Mouse (Mus musculus): Measurements from ENCODE around the gene Asic2. TPM values are rescaled to one million over a fixed set of nuclear protein-coding genes. Genes with fewer than 3 reads are reported as not detected.

The Asic2 gene
- total RNA-seq, 2 experiments from 2014 or later, result not detected

DNA sequence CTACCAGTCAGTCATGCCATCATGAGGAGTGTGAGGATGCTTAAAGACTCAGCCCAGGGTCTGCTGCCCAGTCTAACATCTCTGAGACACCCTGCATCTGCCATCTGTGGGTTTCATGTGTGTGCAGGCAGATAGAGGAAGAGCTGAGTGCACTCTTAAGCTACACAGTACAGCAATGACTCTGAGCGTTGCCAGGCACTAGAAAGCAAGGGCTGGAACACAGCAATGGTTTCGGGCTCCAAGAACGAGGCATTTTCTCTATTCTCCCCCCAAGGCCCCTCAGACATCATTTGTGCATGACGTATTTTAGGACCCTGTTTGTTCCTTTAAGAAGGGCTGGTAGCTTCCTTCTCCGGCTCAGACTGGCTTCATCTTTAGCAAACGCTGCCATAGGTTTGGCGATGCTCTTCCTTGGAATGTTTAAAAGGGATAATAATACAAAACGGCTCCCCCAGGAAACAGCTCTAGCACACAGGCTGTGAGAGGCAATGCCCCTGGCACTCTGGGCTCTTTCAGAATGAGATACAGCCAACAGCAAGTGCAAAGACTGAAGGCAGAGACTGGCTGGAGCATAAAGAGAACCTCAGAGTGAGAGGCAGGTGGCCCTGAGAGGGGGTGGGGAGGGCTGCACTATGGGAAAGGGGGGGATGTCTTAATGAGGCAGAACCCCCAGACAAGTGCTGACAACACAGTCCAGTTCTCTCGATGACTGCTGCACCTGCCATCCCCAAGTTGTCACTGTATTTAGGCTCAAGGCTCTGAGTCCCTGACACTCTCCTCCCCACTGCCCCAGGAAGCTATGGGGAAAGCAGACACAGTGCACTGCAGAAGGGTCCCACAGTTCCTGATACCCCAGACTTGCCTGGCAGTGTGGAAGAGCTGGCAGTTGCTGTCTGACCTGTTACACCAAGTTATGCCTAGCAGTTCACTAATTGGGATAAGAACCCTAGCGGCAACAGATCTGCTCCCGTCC is 2.3 kb downstream of the Asic2 start:
- ATAC-seq (replicated peaks; ENCODE audit: poor library complexity), result no peak

DNA sequence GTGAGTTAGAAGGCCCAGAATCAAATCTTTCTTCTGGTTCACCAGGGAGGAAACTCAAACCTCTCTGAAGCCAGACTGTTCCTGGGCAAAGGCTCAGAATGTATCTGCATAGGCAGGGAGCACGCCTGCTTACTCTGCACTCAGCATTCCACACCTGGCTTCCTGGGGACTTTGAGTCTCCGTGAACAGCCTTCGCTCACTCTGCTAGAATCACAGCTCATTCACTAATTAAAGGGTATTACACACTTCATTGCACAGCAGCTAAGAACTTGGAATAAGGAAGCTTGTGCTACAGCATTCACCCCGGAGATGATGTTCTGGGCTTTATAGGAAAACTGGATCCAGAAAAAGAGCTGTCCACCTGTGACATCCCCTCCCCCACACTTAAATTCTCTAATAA is 3.7 kb downstream of the Asic2 start:
- no peak for ATAC-seq (replicated peaks; ENCODE audit: poor library complexity)

GRCm38 (mm10) chr11:81954398-81954797 is 13.9 kb downstream of the Asic2 start:
- peak; percentile 83 for ATAC-seq (replicated peaks; ENCODE audit: poor library complexity)

GRCm38 (mm10) chr11:81948021-81948420 is 20.2 kb downstream of the Asic2 start:
- ATAC-seq (replicated peaks; ENCODE audit: poor library complexity), result no peak

- ATAC-seq (replicated peaks; ENCODE audit: poor library complexity), result no peak
Measured at GRCm38 (mm10) chr11:81942167-81942566, 26.1 kb downstream of the Asic2 start.

DNA sequence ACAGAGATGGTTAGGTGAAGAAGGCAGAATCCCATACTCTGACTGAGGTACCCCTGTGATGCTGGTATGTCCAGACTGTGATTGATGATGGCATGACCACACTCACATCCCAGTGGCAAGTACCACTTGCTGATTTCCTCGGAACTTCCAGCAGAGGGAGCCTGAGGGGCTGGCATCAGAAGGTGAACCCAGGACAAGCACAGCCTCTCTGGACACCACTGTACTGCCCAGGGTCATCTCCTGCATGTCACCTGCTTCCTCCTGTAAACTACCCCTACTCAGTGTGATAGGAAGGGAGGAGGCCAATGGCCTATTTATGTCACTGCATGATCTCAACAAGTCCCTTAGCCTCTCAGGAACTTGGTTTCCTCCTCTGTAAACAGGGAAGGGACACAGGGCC is 27.3 kb downstream of the Asic2 start:
- ATAC-seq (replicated peaks; ENCODE audit: poor library complexity), result 0 out of 2 replicates have a peak, but pooled peaks have one; percentile 34

- ATAC-seq (replicated peaks; ENCODE audit: poor library complexity), result no peak
Measured at GRCm38 (mm10) chr11:81937516-81937915, 30.7 kb downstream of the Asic2 start.

- ATAC-seq (replicated peaks; ENCODE audit: poor library complexity), result no peak
Measured at GRCm38 (mm10) chr11:81926393-81926792, 41.9 kb downstream of the Asic2 start.

- no peak for ATAC-seq (replicated peaks; ENCODE audit: poor library complexity)
Measured at GRCm38 (mm10) chr11:81923626-81924025, 44.6 kb downstream of the Asic2 start.

GRCm38 (mm10) chr11:81923096-81923495 is 45.2 kb downstream of the Asic2 start:
- no peak for ATAC-seq (replicated peaks; ENCODE audit: poor library complexity)

DNA sequence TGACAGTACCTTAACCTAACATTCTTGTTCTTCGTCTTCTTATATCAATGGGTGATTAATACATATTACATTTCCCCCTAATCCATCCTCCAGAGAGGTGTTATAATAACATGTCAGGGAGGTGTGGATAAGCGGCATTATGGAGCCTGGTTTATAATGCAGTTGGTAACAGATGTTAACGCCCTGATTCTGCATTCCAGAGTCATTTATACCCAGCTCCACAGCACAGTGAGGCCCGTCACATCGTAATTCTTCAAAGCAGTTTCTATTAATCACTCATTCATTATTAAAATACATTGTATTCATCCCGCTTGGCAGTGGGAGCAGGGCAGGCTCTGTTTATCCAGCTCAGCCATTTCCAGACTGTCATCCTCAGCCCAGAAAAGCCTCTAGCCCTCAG is 52.8 kb downstream of the Asic2 start:
- no peak for ATAC-seq (replicated peaks; ENCODE audit: poor library complexity)

DNA sequence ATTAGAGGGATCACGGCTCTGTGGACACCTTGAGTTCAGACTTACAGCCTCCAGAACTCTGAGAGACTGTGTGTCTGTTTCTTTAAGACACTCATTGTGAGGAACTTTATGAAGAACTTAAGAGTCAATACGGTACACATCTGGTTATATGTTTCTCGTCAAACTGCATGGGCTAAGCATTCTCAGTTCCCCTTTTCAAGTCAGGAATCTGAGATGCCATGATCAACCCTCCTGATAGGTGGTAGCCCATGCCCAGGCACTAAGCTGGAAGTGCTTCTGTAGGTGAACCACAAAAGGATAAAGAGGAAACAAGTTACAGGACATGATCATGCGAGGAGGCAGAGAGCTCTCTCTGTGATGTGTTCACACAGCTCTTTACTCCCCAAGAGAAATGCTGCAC is 55.2 kb downstream of the Asic2 start:
- ATAC-seq (replicated peaks; ENCODE audit: poor library complexity), result peak; percentile 42

- no peak for ATAC-seq (replicated peaks; ENCODE audit: poor library complexity)
Measured at GRCm38 (mm10) chr11:81909397-81909894, 58.8 kb downstream of the Asic2 start.

GRCm38 (mm10) chr11:81908760-81909159 is 59.5 kb downstream of the Asic2 start:
- no peak for ATAC-seq (replicated peaks; ENCODE audit: poor library complexity)

DNA sequence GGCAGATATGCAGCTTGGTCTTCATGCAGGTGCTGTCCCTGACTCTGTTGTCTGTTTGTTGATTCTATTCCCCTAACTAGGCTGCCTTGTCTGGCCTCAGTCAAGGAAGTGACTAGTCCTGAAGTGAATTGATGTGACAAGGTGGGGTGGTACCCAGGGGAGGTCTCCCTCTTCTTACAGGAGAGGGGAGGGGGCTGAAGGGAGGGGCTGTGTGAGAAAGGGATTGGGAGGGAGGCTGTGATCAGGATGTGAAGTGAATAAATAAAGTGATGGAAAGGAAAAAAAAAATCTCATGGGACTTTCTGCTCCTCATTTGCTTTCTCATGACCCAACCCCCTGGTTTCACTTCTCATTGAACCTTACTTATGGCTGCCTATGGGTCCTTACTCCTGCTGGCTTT is 65.9 kb downstream of the Asic2 start:
- ATAC-seq (replicated peaks; ENCODE audit: poor library complexity), result no peak

- no peak for ATAC-seq (replicated peaks; ENCODE audit: poor library complexity)
Measured at GRCm38 (mm10) chr11:81897547-81898354, 70.5 kb downstream of the Asic2 start.

DNA sequence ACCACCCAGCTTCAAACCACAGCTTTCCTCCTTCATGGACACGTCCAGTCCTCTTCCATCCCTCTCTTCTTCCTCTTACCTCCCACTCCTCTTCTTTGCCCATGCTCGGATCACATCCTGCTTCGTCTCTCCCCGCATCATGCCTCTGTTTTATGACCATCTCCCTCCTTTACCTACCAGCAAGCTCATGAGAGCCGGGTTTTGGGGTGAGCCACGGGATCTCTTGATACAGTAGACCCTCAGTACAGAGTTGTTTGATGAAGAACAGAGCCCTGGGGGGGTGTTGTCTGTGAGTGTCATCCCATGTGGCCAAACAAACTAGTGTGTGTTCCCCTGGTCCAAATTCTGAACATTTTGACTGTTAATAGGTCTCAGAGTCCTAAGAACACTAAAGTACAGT is 71.7 kb downstream of the Asic2 start:
- no peak for ATAC-seq (replicated peaks; ENCODE audit: poor library complexity)

GRCm38 (mm10) chr11:81871506-81872213 is 96.6 kb downstream of the Asic2 start:
- no peak for ATAC-seq (replicated peaks; ENCODE audit: poor library complexity)

GRCm38 (mm10) chr11:81865661-81866382 is 102.4 kb downstream of the Asic2 start:
- ATAC-seq (replicated peaks; ENCODE audit: poor library complexity), result no peak

DNA sequence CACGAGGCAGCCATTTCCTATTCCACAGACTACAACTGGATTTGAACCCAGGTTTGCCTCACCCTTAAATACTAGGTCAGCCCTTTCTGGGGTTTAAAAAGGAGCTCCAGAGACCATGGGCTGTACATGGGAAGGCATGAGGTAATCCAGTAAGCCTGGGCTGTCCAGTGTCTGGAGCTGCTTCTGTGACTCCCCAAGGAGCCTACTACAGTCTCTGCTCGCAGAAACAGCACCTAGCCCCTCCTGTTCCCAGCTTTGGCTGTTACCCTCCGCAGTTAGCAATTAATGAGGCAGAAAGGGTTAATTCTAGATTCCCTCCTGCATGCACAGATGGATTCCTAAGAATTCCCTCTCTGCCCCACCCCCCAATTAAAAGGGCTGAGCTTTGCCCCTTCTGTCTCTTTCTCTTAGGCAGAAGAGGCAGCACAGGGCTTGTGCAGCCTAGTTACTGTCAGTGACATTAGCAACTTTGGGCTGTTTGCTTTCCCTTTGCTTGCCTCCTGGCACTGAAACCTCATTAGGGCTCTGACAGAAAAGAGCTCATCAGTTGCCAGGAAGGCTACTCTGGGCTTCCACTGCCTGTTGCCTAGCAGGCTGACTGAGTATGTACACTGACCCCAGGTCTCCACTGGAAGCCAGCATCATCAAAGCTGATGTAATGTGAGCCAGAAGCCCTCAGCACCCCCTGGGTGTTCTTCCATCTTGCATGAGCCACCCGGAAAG is 107.8 kb downstream of the Asic2 start, which contains the start of gene 5530401A14Rik:
TSS of gene 5530401A14Rik (plus strand) at position 424 of the 723 bp plus-strand sequence.
- ATAC-seq (replicated peaks; ENCODE audit: poor library complexity), result no peak

Measured in megakaryocyte progenitor cell, adult 5-6 weeks (primary cell).